Mouse (Mus musculus) hindbrain, embryonic 12.5 days (tissue): ENCODE data around the gene Gdnf. TPM values are rescaled to one million over a fixed set of nuclear protein-coding genes. Genes with fewer than 3 reads are reported as not detected.

Source experiments
- ATAC-seq: fragments of 200-750 bp; cut with Nextera tagmentation; 2 replicates; pipeline ENCODE4 v1.8.0; 2017; ENCODE audit warnings: moderate TSS enrichment; ENCODE audit not compliant: low FRiP score
- H3K27ac ChIP-seq: fragments of 300-500 bp; sonication (generic); 2 replicates; pipeline ENCODE4 v1.5.1; 2016; ENCODE audit warnings: mild to moderate bottlenecking
- H3K27me3 ChIP-seq: fragments of 300-500 bp; sonication (generic); 2 replicates; pipeline ENCODE4 v1.6.1; 2016; ENCODE audit warnings: mild to moderate bottlenecking
- H3K36me3 ChIP-seq: fragments of 300-500 bp; sonication (generic); 2 replicates; pipeline ENCODE4 v1.6.1; 2016; ENCODE audit warnings: mild to moderate bottlenecking
- H3K4me1 ChIP-seq: fragments of 300-500 bp; sonication (generic); 2 replicates; pipeline ENCODE4 v1.6.1; 2016
- H3K4me2 ChIP-seq: fragments of 300-500 bp; sonication (generic); replicated peaks from 2 replicates; pipeline ENCODE4 v1.6.1; 2016; ENCODE audit warnings: mild to moderate bottlenecking
- H3K4me3 ChIP-seq: fragments of 300-500 bp; sonication (generic); 2 replicates; pipeline ENCODE4 v1.5.1; 2016; ENCODE audit warnings: mild to moderate bottlenecking
- H3K9ac ChIP-seq: fragments of 300-500 bp; sonication (generic); 2 replicates; pipeline ENCODE4 v1.6.1; 2016; ENCODE audit warnings: mild to moderate bottlenecking, moderate library complexity
- H3K9me3 ChIP-seq: fragments of 300-500 bp; sonication (generic); replicated peaks from 2 replicates; pipeline ENCODE4 v1.6.1; 2016; ENCODE audit warnings: mild to moderate bottlenecking
- WGBS: fragments of 180-500 bp; shearing (Covaris S2); methylation state at CpG from one replicate; pipeline ENCODE4 v1.1.7; 2016; 5-methylcytosine and 5-hydroxymethylcytosine counted together
- polyA plus RNA-seq: library from polyadenylated mRNA; unstranded; fragments of >200 nt; fragmentation: Nextera tagmentation; extraction: Ambion mirVana; gene quantifications from 2 replicates; pipeline ENCODE4 v1.2.1, GENCODE M21; 2016

Gdnf gene
- polyA plus RNA-seq, 1 experiment from 2014 or later, result 0.45 TPM

DNA sequence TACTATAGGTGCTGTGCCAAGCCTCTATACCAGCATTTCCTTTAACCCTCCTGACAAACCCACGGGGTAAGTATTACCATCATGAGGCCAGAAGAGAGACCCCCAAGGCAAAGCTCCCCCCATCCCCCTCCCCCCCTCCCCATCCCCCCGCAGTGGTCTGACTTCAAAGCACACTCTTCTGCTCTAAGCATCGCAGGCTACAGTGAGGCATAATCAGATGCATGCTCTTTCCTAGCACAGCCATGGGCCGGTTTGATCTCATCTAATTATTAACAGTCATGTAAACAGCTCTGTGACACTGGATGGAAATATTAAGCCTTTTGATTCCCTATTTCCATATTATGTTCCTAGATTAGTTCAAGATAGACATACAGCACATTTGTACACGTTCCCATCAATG, 61.8 kb downstream of the Gdnf start:
- H3K9me3 ChIP-seq, result no peaks in the 10 kb centered on the region
- H3K27ac ChIP-seq, result no peak overlapping the region
- ATAC-seq, result no peak
- H3K9ac ChIP-seq, result no peak overlapping the region
- H3K36me3 ChIP-seq, result no peaks in the 10 kb centered on the region
- H3K4me3 ChIP-seq, result no peak overlapping the region
- no peaks in the 10 kb centered on the region for H3K4me1 ChIP-seq
- H3K4me2 ChIP-seq, result no peak overlapping the region
- WGBS, result 57% methylated on average over 5 of the region's 5 CpGs
- no peaks in the 10 kb centered on the region for H3K27me3 ChIP-seq

DNA sequence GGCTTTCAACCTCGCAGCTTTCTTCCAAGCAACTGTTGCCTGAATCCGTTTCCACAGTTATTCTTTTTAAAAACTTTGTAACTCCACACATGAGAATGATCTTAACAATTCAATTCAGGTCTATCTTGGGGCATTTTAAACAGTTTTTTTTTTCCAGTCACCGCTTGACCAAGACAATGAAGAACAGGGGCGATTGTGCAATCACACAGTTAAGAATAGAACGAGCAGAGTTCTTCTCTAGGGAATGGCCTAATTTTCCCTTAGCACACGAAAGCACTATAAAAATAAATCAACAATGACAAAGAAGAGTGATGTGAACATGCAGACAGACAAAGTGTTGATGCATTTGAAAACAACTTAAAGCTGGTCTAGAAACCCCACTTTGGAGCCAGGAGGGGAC, 65.2 kb downstream of the Gdnf start:
- WGBS, result 70% methylated on average over 6 of the region's 6 CpGs
- H3K9ac ChIP-seq, result no peak overlapping the region
- H3K36me3 ChIP-seq, result no peaks in the 10 kb centered on the region
- no peak overlapping the region for H3K4me2 ChIP-seq
- H3K9me3 ChIP-seq, result no peaks in the 10 kb centered on the region
- H3K4me3 ChIP-seq, result no peak overlapping the region
- no peak overlapping the region for H3K27ac ChIP-seq
- no peak for ATAC-seq
- no peaks in the 10 kb centered on the region for H3K27me3 ChIP-seq
- H3K4me1 ChIP-seq, result peaks cover 20% of the 10 kb centered on the region

- Histone ChIP-seq H3K27me3 (no peaks in the 10 kb centered on the region), H3K4me1 (peaks cover 20% of the 10 kb centered on the region), H3K27ac (no peak overlapping the region), H3K9ac (no peak overlapping the region), H3K36me3 (peaks cover 7% of the 10 kb centered on the region), H3K9me3 (no peaks in the 10 kb centered on the region), H3K4me3 (no peak overlapping the region), H3K4me2 (no peak overlapping the region)
- WGBS, result 51% methylated on average over 22 of the region's 22 CpGs
- ATAC-seq, result peak; percentile 37; the same call in 1 of the 2 replicates
These were observed 67.2 kb downstream of the Gdnf start for GRCm38 (mm10) chr15:7877560-7878467.

GRCm38 (mm10) chr15:7878861-7879260, 68.2 kb downstream of the Gdnf start:
- Histone ChIP-seq H3K27ac (no peak overlapping the region), H3K9ac (no peak overlapping the region), H3K4me3 (no peak overlapping the region), H3K27me3 (no peaks in the 10 kb centered on the region), H3K4me1 (peaks cover 20% of the 10 kb centered on the region), H3K9me3 (no peaks in the 10 kb centered on the region), H3K4me2 (no peak overlapping the region), H3K36me3 (peaks cover 8% of the 10 kb centered on the region)
- 71% methylated on average over 10 of the region's 10 CpGs for WGBS
- no peak for ATAC-seq

- H3K4me3 ChIP-seq, result no peak overlapping the region
- peaks cover 20% of the 10 kb centered on the region for H3K4me1 ChIP-seq
- no peaks in the 10 kb centered on the region for H3K9me3 ChIP-seq
- peaks cover 10% of the 10 kb centered on the region for H3K36me3 ChIP-seq
- peak; percentile 60 for ATAC-seq
- no peak overlapping the region; the same call in 1 of the 2 replicates for H3K9ac ChIP-seq
- 39% methylated on average over 7 of the region's 7 CpGs for WGBS
- H3K27me3 ChIP-seq, result no peaks in the 10 kb centered on the region
- H3K27ac ChIP-seq, result no peak overlapping the region
- H3K4me2 ChIP-seq, result no peak overlapping the region
These were observed 69.3 kb downstream of the Gdnf start for GRCm38 (mm10) chr15:7879956-7880355.

GRCm38 (mm10) chr15:7884181-7884580, 73.5 kb downstream of the Gdnf start:
- 86% methylated on average over 11 of the region's 11 CpGs for WGBS
- no peak overlapping the region for H3K4me3 ChIP-seq
- H3K9ac ChIP-seq, result no peak overlapping the region

DNA sequence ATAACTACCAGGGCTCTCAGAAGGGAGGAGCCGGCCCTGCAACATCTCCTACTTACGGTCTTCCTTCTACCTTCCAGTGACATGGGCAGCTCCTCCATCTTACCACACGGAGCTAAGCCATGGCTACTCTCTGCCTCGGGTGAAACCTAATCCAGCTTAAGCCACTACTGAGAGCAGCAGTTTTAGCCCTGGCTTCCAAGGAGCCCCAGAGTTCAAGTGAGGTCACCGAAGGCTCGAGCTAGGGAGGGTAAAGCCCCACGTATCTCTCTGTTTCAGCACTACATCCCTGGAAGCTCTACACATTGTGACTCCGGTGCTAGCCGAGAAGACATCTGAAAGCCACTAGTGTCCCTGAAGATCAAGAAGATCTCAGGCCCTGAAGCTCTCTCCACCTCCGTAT, 74.5 kb downstream of the Gdnf start:
- no peak for ATAC-seq
- Histone ChIP-seq H3K27ac (no peak overlapping the region), H3K4me2 (no peak overlapping the region), H3K4me3 (no peak overlapping the region), H3K27me3 (no peaks in the 10 kb centered on the region), H3K9me3 (no peaks in the 10 kb centered on the region), H3K9ac (no peak overlapping the region), H3K36me3 (peaks cover 10% of the 10 kb centered on the region), H3K4me1 (peaks cover 4% of the 10 kb centered on the region)
- 66% methylated on average over 10 of the region's 10 CpGs for whole genome bisulfite sequencing

More at GRCm38 (mm10) chr15:7884181-7884580, 73.5 kb downstream of the Gdnf start:
- no peak for ATAC-seq
- Histone ChIP-seq H3K4me2 (no peak overlapping the region), H3K27me3 (no peaks in the 10 kb centered on the region), H3K9me3 (no peaks in the 10 kb centered on the region), H3K36me3 (peaks cover 10% of the 10 kb centered on the region), H3K27ac (no peak overlapping the region), H3K4me1 (peaks cover 8% of the 10 kb centered on the region)

DNA sequence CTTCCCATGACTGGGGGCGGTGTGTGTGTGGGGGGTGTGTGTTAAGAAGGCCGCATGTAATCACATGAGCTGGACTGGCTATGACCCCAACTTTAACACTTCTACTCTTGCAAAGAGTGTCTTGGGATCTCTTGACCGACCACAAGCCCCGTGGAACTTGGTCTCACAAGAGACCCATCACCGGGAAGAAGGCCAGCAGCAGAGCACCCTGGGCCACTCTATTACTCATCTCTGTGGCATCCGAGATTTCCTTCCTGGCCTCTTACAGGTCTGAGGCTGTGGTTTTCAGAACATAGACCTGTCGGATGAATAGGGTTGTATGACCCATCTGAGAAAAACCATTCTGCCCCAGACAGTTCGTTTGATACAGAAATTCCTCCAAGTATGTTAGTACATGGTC, 75.9 kb downstream of the Gdnf start:
- WGBS, result 92% methylated on average over 8 of the region's 8 CpGs

More for the DNA sequence above, 75.9 kb downstream of the Gdnf start:
- Histone ChIP-seq H3K4me1 (no peaks in the 10 kb centered on the region), H3K9ac (no peak overlapping the region), H3K27ac (no peak overlapping the region), H3K36me3 (peaks cover 8% of the 10 kb centered on the region), H3K4me2 (no peak overlapping the region), H3K27me3 (no peaks in the 10 kb centered on the region), H3K9me3 (no peaks in the 10 kb centered on the region), H3K4me3 (no peak overlapping the region)
- ATAC-seq, result no peak
